Mouse (Mus musculus) cortical plate, adult 2 months (tissue): Measurements from ENCODE around the gene Lrrk1.

ENCODE experiments used
- CTCF ChIP-seq: fragments of 200-500 bp; IDR thresholded peaks from 2 replicates; pipeline ENCODE4 v1.5.1; 2011; ENCODE audit warnings: mild to moderate bottlenecking, control low read depth, low read length; ENCODE audit not compliant: insufficient read depth; ENCODE audit errors: extremely low read depth
- POLR2A ChIP-seq: fragments of 200-500 bp; IDR thresholded peaks from 2 replicates; pipeline ENCODE4 v1.6.1; 2011; ENCODE audit warnings: mild to moderate bottlenecking, low read length, control low read depth; ENCODE audit not compliant: insufficient read depth; ENCODE audit errors: extremely low read depth

- TF ChIP-seq CTCF (no peak), POLR2A (no peak)
These were observed 173.7 kb downstream of the Lrrk1 start for GRCm38 (mm10) chr7:66214477-66214876.
